Comparison of ENCODE assay signal across 23 mouse cellular contexts in the genomic region with DNA sequence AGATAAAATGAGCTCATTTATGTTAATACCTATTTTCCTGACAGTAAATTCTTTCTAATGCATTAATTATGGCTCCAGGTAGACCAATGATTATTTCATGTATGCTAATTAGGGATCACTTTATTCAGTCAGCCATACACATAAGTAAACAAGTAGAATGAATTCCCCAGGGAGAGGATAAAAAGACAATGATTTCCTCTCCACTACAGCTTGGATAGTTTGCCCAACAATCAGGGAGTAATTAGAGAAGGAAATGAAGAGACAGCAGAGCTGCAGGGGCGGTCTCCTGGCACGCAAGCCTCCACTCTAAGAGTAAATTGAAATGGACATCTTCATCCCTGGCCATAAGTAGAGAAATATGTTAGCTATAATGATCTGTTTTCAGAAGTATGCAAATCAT.
DNase-seq lines count a peak whose midpoint lies in the region; ATAC-seq lines count a peak whose summit lies in the region.
"Had no signal": no experiment of that assay in that cellular context is flagged by ENCODE, and none has a peak within 500 bp of the region (broad histone marks: within the 10 kb centered on the region; RNA-seq: fewer than 3 reads in every experiment).

No protein-coding gene starts in this region.

- no peaks in the 10 kb centered on the region for H3K36me3 ChIP-seq in embryonic facial prominence, embryonic 14.5 days (ENCODE audit: control insufficient read depth, insufficient read depth, low read length)
- H3K36me3 ChIP-seq in embryonic facial prominence, embryonic 10.5 days (replicated peaks): no peaks in the 10 kb centered on the region
- no peaks in the 10 kb centered on the region for H3K36me3 ChIP-seq in midbrain, embryonic 13.5 days
- H3K36me3 ChIP-seq in midbrain, embryonic 10.5 days: no peaks in the 10 kb centered on the region
- no peaks in the 10 kb centered on the region for H3K36me3 ChIP-seq in midbrain, embryonic 15.5 days (replicated peaks)
- H3K36me3 ChIP-seq: forebrain, embryonic 12.5 days; G1E; heart, embryonic 15.5 days had no signal

- no peak overlapping the region for H3K4me3 ChIP-seq in embryonic facial prominence, embryonic 14.5 days (ENCODE audit: low read depth, low read length)
- no peak overlapping the region for H3K4me3 ChIP-seq in embryonic facial prominence, embryonic 10.5 days
- H3K4me3 ChIP-seq in midbrain, embryonic 13.5 days (replicated peaks): no peak overlapping the region
- H3K4me3 ChIP-seq in midbrain, embryonic 10.5 days: no peak overlapping the region
- no peak overlapping the region for H3K4me3 ChIP-seq in midbrain, embryonic 15.5 days
- H3K4me3 ChIP-seq: forebrain, embryonic 12.5 days; heart, adult 2 months; heart, embryonic 15.5 days had no signal

- no peak overlapping the region for H3K9ac ChIP-seq in embryonic facial prominence, embryonic 14.5 days (ENCODE audit: low read depth, low read length)
- H3K9ac ChIP-seq in midbrain, embryonic 13.5 days (replicated peaks): no peak overlapping the region
- no peak overlapping the region for H3K9ac ChIP-seq in midbrain, embryonic 15.5 days
- H3K9ac ChIP-seq: forebrain, embryonic 12.5 days; forebrain, postnatal 0 days; heart, embryonic 15.5 days had no signal

- WGBS in embryonic facial prominence, embryonic 14.5 days: 46% methylated on average over 2 of the region's 2 CpGs
- 50% methylated on average over 2 of the region's 2 CpGs for WGBS in embryonic facial prominence, embryonic 10.5 days
- 69% methylated on average over 2 of the region's 2 CpGs for WGBS in midbrain, embryonic 13.5 days
- 72% methylated on average over 2 of the region's 2 CpGs for WGBS in midbrain, embryonic 10.5 days
- 52% methylated on average over 2 of the region's 2 CpGs for WGBS in midbrain, embryonic 15.5 days

- DNase-seq in embryonic facial prominence, embryonic 14.5 days (ENCODE audit: low spot score): peak; percentile 29
- no peak for DNase-seq in embryonic facial prominence, embryonic 10.5 days (ENCODE audit: low spot score)
- no peak for DNase-seq in midbrain, embryonic 10.5 days (ENCODE audit: low spot score)
- peak; percentile 63 for DNase-seq in retina, postnatal 1 day
- DNase-seq in layer of hippocampus, postnatal 36 days: no peak
- DNase-seq: adrenal gland, postnatal 14 days; B cell, adult 2 months; cerebellum, adult 2 months; cerebellum, postnatal 10 days; forebrain, postnatal 0 days; gastrocnemius, postnatal 14 days; heart, adult 2 months; heart, postnatal 14 days had no signal

- no peak overlapping the region for H3K4me2 ChIP-seq in embryonic facial prominence, embryonic 14.5 days (ENCODE audit: low read depth, low read length)
- H3K4me2 ChIP-seq in midbrain, embryonic 13.5 days (replicated peaks): no peak overlapping the region
- H3K4me2 ChIP-seq in midbrain, embryonic 15.5 days: no peak overlapping the region
- H3K4me2 ChIP-seq: forebrain, embryonic 12.5 days; heart, embryonic 11.5 days; heart, embryonic 15.5 days had no signal

- H3K9me3 ChIP-seq in embryonic facial prominence, embryonic 14.5 days (ENCODE audit: control insufficient read depth, low read length): no peaks in the 10 kb centered on the region
- no peaks in the 10 kb centered on the region for H3K9me3 ChIP-seq in embryonic facial prominence, embryonic 10.5 days
- no peaks in the 10 kb centered on the region for H3K9me3 ChIP-seq in midbrain, embryonic 13.5 days
- H3K9me3 ChIP-seq in midbrain, embryonic 10.5 days (replicated peaks): no peaks in the 10 kb centered on the region
- H3K9me3 ChIP-seq in midbrain, embryonic 15.5 days: no peaks in the 10 kb centered on the region
- H3K9me3 ChIP-seq: forebrain, embryonic 12.5 days; heart, embryonic 15.5 days had no signal

- ATAC-seq in embryonic facial prominence, embryonic 14.5 days (ENCODE audit: low read depth): no peak
- ATAC-seq in midbrain, embryonic 13.5 days: peak; percentile 48; the same call in 1 of the 2 replicates
- ATAC-seq in midbrain, embryonic 15.5 days (replicated peaks): peak; percentile 50; the same call in 1 of the 2 replicates
- ATAC-seq: activated CD4-positive, CD25-positive, alpha-beta regulatory T cell, adult 4 months; CD4-positive, CD25-positive, alpha-beta regulatory T cell, adult 4 months; forebrain, postnatal 0 days; hindbrain, embryonic 16.5 days; Patski had no signal

- H3K27ac ChIP-seq in embryonic facial prominence, embryonic 14.5 days (replicated peaks; ENCODE audit: low read depth, low read length): no peak overlapping the region
- no peak overlapping the region for H3K27ac ChIP-seq in embryonic facial prominence, embryonic 10.5 days (replicated peaks)
- H3K27ac ChIP-seq in midbrain, embryonic 13.5 days: no peak overlapping the region
- H3K27ac ChIP-seq in midbrain, embryonic 10.5 days (replicated peaks): no peak overlapping the region
- H3K27ac ChIP-seq in midbrain, embryonic 15.5 days: no peak overlapping the region
- H3K27ac ChIP-seq: forebrain, embryonic 12.5 days; heart, adult 2 months; heart, embryonic 15.5 days had no signal

- no peaks in the 10 kb centered on the region for H3K4me1 ChIP-seq in embryonic facial prominence, embryonic 14.5 days (ENCODE audit: control insufficient read depth, insufficient read depth, low read length)
- H3K4me1 ChIP-seq in embryonic facial prominence, embryonic 10.5 days: no peaks in the 10 kb centered on the region
- no peaks in the 10 kb centered on the region for H3K4me1 ChIP-seq in midbrain, embryonic 13.5 days (replicated peaks)
- no peaks in the 10 kb centered on the region for H3K4me1 ChIP-seq in midbrain, embryonic 10.5 days
- H3K4me1 ChIP-seq in midbrain, embryonic 15.5 days: no peaks in the 10 kb centered on the region
- H3K4me1 ChIP-seq: forebrain, embryonic 12.5 days; heart, embryonic 15.5 days had no signal

- no peaks in the 10 kb centered on the region for H3K27me3 ChIP-seq in embryonic facial prominence, embryonic 14.5 days (replicated peaks; ENCODE audit: control insufficient read depth, insufficient read depth, low read length)
- H3K27me3 ChIP-seq in embryonic facial prominence, embryonic 10.5 days (replicated peaks; ENCODE audit: low read depth, poor library complexity, severe bottlenecking): no peaks in the 10 kb centered on the region
- no peaks in the 10 kb centered on the region for H3K27me3 ChIP-seq in midbrain, embryonic 13.5 days
- H3K27me3 ChIP-seq in midbrain, embryonic 10.5 days (ENCODE audit: low read depth, poor library complexity, severe bottlenecking): no peaks in the 10 kb centered on the region
- no peaks in the 10 kb centered on the region for H3K27me3 ChIP-seq in midbrain, embryonic 15.5 days (replicated peaks)
- H3K27me3 ChIP-seq: forebrain, embryonic 12.5 days; heart, embryonic 15.5 days; Patski had no signal

Comparison
In these comparisons a context has a peak if more than half of its experiments do, and no peak if none do; other contexts are left out.
1. DNase-seq: peak in embryonic facial prominence, embryonic 14.5 days (single experiment) and retina, postnatal 1 day (single experiment); none in embryonic facial prominence, embryonic 10.5 days (single experiment), midbrain, embryonic 10.5 days (single experiment) and layer of hippocampus, postnatal 36 days (0 of 2).